Mouse (Mus musculus) adrenal gland, adult 2 months (tissue): Measurements from ENCODE around the gene Fam166a. TPM values are rescaled to one million over a fixed set of nuclear protein-coding genes. Genes with fewer than 3 reads are reported as not detected.

ENCODE experiments used
- DNase-seq: peaks from one replicate; pipeline ENCODE4 v3.0.0; 2021
- polyA plus RNA-seq: library from polyadenylated mRNA; depleted of rRNA; stranded (reverse); fragments of >200 nt; gene quantifications from 2 replicates; pipeline ENCODE4 v1.2.3, GENCODE M21; 2012
- total RNA-seq, 2 experiments: library from RNA; stranded (reverse); gene quantifications; 2 replicates each; pipeline ENCODE4 v1.2.3; 2021

Gene Fam166a
- total and polyA plus RNA-seq, 3 experiments, result 0.15 TPM; not detected in 2

- DNase-seq, result peak; percentile 59
Measured at GRCm38 (mm10) chr2:25185625-25186574, 32.6 kb upstream of the Fam166a start.

GRCm38 (mm10) chr2:25186575-25186930 is 32.0 kb upstream of the Fam166a start:
- DNase-seq, result no peak

GRCm38 (mm10) chr2:25187841-25188240 is 30.7 kb upstream of the Fam166a start:
- DNase-seq, result no peak

- peak; percentile 85 for DNase-seq
Measured at GRCm38 (mm10) chr2:25193330-25193770, 25.2 kb upstream of the Fam166a start.

GRCm38 (mm10) chr2:25194006-25194405 is 24.5 kb upstream of the Fam166a start:
- DNase-seq, result no peak

- DNase-seq, result peak; percentile 30
Measured at GRCm38 (mm10) chr2:25194486-25195171, 23.9 kb upstream of the Fam166a start.

- peak; percentile 89 for DNase-seq
Measured at GRCm38 (mm10) chr2:25195211-25196156, 23.1 kb upstream of the Fam166a start.

- DNase-seq, result peak; percentile 93
Measured at GRCm38 (mm10) chr2:25196172-25196954, 22.2 kb upstream of the Fam166a start, which contains the start of gene Tor4a. Gene Tor4a (minus strand): TSS chr2:25196886.

GRCm38 (mm10) chr2:25197191-25197590 is 21.4 kb upstream of the Fam166a start:
- no peak for DNase-seq

GRCm38 (mm10) chr2:25197946-25198345 is 20.6 kb upstream of the Fam166a start:
- no peak for DNase-seq

GRCm38 (mm10) chr2:25200631-25201030 is 17.9 kb upstream of the Fam166a start:
- no peak for DNase-seq

GRCm38 (mm10) chr2:25203631-25204214 is 14.8 kb upstream of the Fam166a start:
- no peak for DNase-seq

GRCm38 (mm10) chr2:25207593-25207992 is 11.0 kb upstream of the Fam166a start:
- DNase-seq, result no peak

GRCm38 (mm10) chr2:25210686-25211085 is 7.9 kb upstream of the Fam166a start:
- no peak for DNase-seq

GRCm38 (mm10) chr2:25211121-25211670 is 7.3 kb upstream of the Fam166a start, which contains the start of gene Nelfb:
Gene Nelfb (minus strand): TSS chr2:25211489.
- DNase-seq, result peak; percentile 95

- DNase-seq, result no peak
Measured at GRCm38 (mm10) chr2:25213266-25213865, 5.2 kb upstream of the Fam166a start.

GRCm38 (mm10) chr2:25214444-25214843 is 4.1 kb upstream of the Fam166a start, which contains the start of gene Stpg3:
Gene Stpg3 (minus strand): TSS chr2:25214637.
- DNase-seq, result no peak

- no peak for DNase-seq
Measured at GRCm38 (mm10) chr2:25217666-25218065, 879 bp upstream of the Fam166a start.

GRCm38 (mm10) chr2:25221331-25221772 is 2.8 kb downstream of the Fam166a start:
- DNase-seq, result no peak
